Mouse (Mus musculus) heart, postnatal 0 days (tissue): Measurements from ENCODE around the gene Thy1. TPM values are rescaled to one million over a fixed set of nuclear protein-coding genes. Genes with fewer than 3 reads are reported as not detected.

Experiments
- ATAC-seq: fragments of 200-750 bp; cut with Nextera tagmentation; 2 replicates; pipeline ENCODE4 v1.8.0; 2017; ENCODE audit warnings: low read depth, moderate number of reproducible peaks, moderate library complexity; ENCODE audit not compliant: insufficient read depth
- DNase-seq: peaks from one replicate; pipeline ENCODE4 v3.0.0-alpha.2; 2016; ENCODE audit warnings: low spot score
- H3K27ac ChIP-seq: fragments of 300-500 bp; sonication (generic); 2 replicates; pipeline ENCODE4 v1.5.1; 2014; ENCODE audit warnings: low read depth, mild to moderate bottlenecking
- H3K27me3 ChIP-seq: fragments of 300-500 bp; sonication (generic); 2 replicates; pipeline ENCODE4 v1.6.1; 2014; ENCODE audit warnings: low read length, mixed read lengths; ENCODE audit not compliant: control insufficient read depth, insufficient read depth
- H3K36me3 ChIP-seq: fragments of 300-500 bp; sonication (generic); replicated peaks from 2 replicates; pipeline ENCODE4 v1.6.1; 2014; ENCODE audit warnings: low read length, mixed read lengths; ENCODE audit not compliant: control insufficient read depth, insufficient read depth
- H3K4me1 ChIP-seq: fragments of 300-500 bp; sonication (generic); 2 replicates; pipeline ENCODE4 v1.6.1; 2014; ENCODE audit warnings: antibody characterized with exemption; ENCODE audit not compliant: control insufficient read depth, insufficient read depth
- H3K4me2 ChIP-seq: fragments of 300-500 bp; sonication (generic); 2 replicates; pipeline ENCODE4 v1.6.1; 2014; ENCODE audit warnings: low read depth, mild to moderate bottlenecking, low read length, moderate library complexity
- H3K4me3 ChIP-seq: fragments of 300-500 bp; sonication (generic); 2 replicates; pipeline ENCODE4 v1.5.1; 2014; ENCODE audit warnings: low read depth, low read length
- H3K9ac ChIP-seq: fragments of 300-500 bp; sonication (generic); replicated peaks from 2 replicates; pipeline ENCODE4 v1.6.1; 2014; ENCODE audit warnings: low read depth, low read length, mixed read lengths
- H3K9me3 ChIP-seq: fragments of 300-500 bp; sonication (generic); replicated peaks from 2 replicates; pipeline ENCODE4 v1.6.1; 2016; ENCODE audit warnings: low read length; ENCODE audit not compliant: control insufficient read depth
- CTCF ChIP-seq: IDR thresholded peaks from 2 replicates; pipeline ENCODE4 v1.5.1; 2016; ENCODE audit warnings: antibody characterized with exemption, control low read depth, low read depth
- EP300 ChIP-seq: IDR thresholded peaks from 2 replicates; pipeline ENCODE4 v1.6.1; 2016; ENCODE audit warnings: antibody characterized with exemption, low read depth
- WGBS: fragments of 180-500 bp; shearing (Covaris S2); extraction: QIAGEN DNeasy Blood & Tissue Kit; methylation state at CpG from one replicate; pipeline ENCODE4 v1.1.7; 2014; 5-methylcytosine and 5-hydroxymethylcytosine counted together
- polyA plus RNA-seq: library from polyadenylated mRNA; unstranded; fragments of >200 nt; fragmentation: Nextera tagmentation; extraction: Ambion mirVana; gene quantifications from 2 replicates; pipeline ENCODE4 v1.2.1, GENCODE M21; 2015
- total RNA-seq: library from RNA; depleted of rRNA; stranded (reverse); fragments of >200 nt; gene quantifications from 2 replicates; pipeline ENCODE4 v1.2.3, GENCODE M21; 2014; ENCODE audit warnings: low replicate concordance

Gene Thy1
- total and polyA plus RNA-seq, 2 experiments from 2014 or later: 3.6 to 6.3 TPM

DNA sequence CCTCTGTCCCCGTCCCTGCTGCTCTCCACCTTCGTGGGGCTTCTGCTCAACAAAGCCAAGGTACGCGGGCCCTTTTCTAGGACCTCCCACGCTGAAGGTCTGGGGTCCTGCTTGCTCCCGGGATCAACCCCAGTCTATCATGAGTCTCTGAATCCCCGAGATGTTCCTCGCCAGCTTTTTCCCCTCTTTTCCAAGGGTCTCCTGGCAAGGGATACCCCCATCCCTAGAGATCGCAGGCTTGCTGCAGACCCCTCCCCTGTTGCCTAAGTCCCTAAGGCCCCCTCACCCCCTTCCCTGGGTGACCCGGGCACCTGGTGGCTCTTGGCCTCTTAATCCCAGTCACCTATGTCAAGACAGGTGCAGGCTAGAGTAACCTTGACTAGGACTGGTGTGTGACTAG is 42.1 kb downstream of the Thy1 start:
- peaks cover 59% of the 10 kb centered on the region for H3K4me1 ChIP-seq

DNA sequence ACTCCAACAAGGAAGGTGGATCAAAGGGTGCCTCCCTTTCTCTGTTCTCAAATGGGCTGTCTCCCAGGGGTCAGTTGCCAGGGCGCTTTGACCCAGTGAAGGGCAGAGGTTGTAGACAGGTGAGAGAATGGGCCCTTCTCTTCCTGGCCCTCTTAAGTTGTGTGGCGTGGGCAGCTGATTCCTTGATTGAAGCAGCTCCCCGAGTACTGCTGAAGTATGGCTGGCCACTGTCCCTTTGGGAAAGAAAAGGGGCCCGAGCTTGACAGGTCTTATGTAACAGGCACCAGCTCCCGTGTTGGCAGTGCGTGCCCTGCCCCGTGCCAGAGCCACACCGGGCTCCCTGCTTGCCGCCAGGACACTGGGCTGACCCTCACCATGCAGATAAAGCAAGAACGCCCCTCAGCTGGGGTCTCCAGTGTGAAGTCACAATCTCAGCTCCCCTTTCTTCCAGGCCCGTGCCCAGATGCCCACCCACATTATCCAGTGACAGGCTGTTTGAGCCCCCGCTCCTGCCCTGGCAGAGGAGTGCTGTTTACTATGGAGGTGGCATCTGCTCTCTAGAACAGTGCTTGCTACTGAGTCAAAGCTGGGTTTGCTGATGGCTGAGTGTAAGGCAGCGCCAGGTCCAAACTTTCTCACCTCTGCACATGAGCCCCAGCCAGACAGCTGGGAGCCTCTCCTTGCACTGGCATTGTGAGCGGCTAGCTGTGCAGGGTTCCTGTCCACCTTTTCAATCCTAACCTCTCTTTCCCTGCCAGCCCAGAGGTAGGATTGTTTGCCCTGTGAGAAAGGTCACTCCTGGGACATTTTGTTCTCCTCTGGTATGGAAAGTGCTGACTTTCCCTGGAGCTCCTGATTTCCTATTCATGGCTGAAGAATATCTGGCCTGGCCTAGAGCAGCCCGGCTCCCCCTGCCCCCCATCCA is 42.8 kb downstream of the Thy1 start:
- Histone ChIP-seq H3K4me1 (peaks cover 52% of the 10 kb centered on the region), H3K9ac (peak overlapping the region; percentile 96), H3K36me3 (peaks cover 14% of the 10 kb centered on the region), H3K4me3 (peak overlapping the region; percentile 79), H3K9me3 (no peaks in the 10 kb centered on the region), H3K4me2 (peak overlapping the region; percentile 95), H3K27ac (peak overlapping the region; percentile 97), H3K27me3 (no peaks in the 10 kb centered on the region)
- DNase-seq: no peak
- TF ChIP-seq EP300: peak; percentile 51
- no peak for TF ChIP-seq CTCF
- no peak for ATAC-seq
- WGBS: 28% methylated on average over 15 of the region's 15 CpGs

More for the DNA sequence above, 42.1 kb downstream of the Thy1 start:
- ATAC-seq (no peak), DNase-seq (no peak)
- H3K4me3 ChIP-seq: peak overlapping the region; percentile 79
- peak overlapping the region; percentile 97 for H3K27ac ChIP-seq
- peak overlapping the region; percentile 96 for H3K9ac ChIP-seq
- H3K4me2 ChIP-seq: peak overlapping the region; percentile 95
- no peaks in the 10 kb centered on the region for H3K27me3 ChIP-seq
- 2% methylated on average over 10 of the region's 10 CpGs for WGBS
- TF ChIP-seq CTCF (no peak), EP300 (no peak)
- H3K9me3 ChIP-seq: no peaks in the 10 kb centered on the region
- H3K36me3 ChIP-seq: peaks cover 8% of the 10 kb centered on the region; the same call in 1 of the 2 replicates

DNA sequence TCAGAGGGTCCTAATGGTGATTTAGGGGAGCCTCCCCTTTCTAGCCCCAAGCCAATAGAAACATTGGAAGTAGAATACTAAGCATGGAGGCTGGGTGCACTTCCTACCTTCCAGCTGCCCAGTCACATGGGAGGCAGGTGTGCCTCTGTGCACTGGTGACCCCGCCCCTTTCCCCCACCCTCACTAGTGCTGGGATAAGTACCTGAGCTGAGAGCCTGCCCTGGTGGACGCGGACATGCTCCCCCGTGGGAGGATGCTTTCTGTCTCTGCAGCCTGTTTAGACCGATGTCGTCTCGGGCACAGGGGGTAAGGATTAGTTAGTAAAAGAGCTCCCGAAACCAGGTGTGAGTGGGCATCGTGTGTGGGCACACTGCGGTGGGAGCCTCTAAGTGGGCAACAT is 43.8 kb downstream of the Thy1 start:
- DNase-seq: no peak
- H3K27me3 ChIP-seq: no peaks in the 10 kb centered on the region
- peak overlapping the region; percentile 96 for H3K9ac ChIP-seq
- H3K4me3 ChIP-seq: peak overlapping the region; percentile 79
- peak overlapping the region; percentile 97 for H3K27ac ChIP-seq
- ATAC-seq: no peak
- 37% methylated on average over 10 of the region's 10 CpGs for WGBS
- TF ChIP-seq CTCF (no peak), EP300 (no peak)
- no peaks in the 10 kb centered on the region for H3K9me3 ChIP-seq
- H3K4me2 ChIP-seq: peak overlapping the region; percentile 95
- peaks cover 43% of the 10 kb centered on the region for H3K4me1 ChIP-seq
- H3K36me3 ChIP-seq: peaks cover 24% of the 10 kb centered on the region

DNA sequence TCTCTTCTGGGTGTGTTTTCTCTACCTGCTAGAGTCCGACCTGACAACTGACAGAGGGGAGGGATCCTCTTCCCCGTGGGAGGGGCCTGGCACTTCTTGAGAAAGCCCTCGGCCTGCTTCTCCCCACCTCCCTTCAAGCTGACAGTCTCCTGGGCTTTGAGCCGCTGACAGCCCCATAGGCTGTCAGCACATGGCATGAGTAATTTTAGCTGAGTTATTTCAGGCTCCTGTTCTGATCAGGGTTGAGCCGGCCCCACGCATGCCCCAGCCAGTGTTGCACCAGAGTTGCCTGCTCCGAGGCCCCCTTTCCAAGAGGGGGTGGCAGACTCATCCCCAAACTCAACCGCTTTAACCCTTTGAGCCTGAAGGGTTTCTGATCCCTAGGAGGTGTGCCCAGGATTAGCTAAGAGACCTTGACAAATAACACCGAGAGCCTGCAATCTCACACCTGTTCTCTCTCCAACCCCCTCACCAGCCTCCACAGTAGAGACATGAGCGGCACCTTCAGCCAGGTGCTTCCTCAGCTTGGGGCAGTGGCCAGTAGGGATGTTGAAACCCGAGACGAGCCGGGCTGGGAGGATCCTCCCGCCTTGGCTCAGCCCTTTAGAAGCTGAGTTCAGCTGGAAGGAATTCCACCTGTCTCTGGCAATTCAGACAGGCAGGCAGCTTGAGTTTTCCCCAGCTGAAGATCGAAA is 44.7 kb downstream of the Thy1 start:
- WGBS: 9% methylated on average over 15 of the region's 15 CpGs
- peak; percentile 76 for ATAC-seq
- peak overlapping the region; percentile 79 for H3K4me3 ChIP-seq

DNA sequence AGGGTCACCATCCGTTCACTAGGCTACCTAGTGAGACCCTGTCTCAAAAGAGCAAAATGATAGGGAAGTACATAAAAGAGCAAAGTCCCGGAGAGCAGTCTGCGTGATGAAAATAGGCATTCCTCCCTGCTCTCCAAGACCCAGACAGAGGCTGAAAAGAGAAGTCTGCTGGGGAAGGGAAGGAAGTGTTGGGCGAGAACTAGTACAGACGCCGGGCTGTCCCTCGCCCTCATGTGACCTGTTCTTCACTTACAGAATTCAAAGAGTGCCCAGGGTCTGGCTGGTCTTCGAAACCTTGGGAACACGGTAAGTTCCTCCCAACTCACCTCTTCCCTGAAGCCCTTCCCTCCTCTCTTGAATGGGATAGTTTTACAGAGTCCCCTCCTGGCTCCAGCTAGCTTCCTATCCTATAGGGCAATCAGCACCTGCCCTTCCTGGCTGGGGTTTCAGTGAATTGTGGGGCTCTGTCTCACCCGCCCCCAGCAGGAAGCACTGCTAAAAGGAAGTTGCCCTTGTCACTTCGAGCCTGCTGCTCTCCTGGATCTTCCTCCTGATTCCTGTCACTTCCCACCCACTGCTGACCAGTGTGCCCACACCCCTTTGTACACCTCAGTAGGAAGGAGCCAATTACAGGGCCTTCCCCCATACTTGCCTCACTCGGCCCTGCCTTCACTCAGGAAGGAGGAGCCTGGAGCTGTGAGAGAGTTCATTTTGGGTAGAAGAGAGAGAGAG is 45.9 kb downstream of the Thy1 start:
- peak overlapping the region; percentile 97 for H3K27ac ChIP-seq
- TF ChIP-seq CTCF: no peak
- ATAC-seq (no peak), DNase-seq (no peak)
- no peak overlapping the region for H3K4me3 ChIP-seq
- H3K9me3 ChIP-seq: no peaks in the 10 kb centered on the region
- H3K36me3 ChIP-seq: peaks cover 44% of the 10 kb centered on the region
- 0 out of 2 replicates have a peak overlapping the region, but pooled peaks have one; percentile 12 for H3K9ac ChIP-seq
- H3K4me2 ChIP-seq: peak overlapping the region; percentile 95
- no peaks in the 10 kb centered on the region for H3K27me3 ChIP-seq
- 19% methylated on average over 12 of the region's 12 CpGs for WGBS
- H3K4me1 ChIP-seq: peaks cover 28% of the 10 kb centered on the region

More for the DNA sequence above, 44.7 kb downstream of the Thy1 start:
- Histone ChIP-seq H3K36me3 (peaks cover 33% of the 10 kb centered on the region), H3K4me2 (peak overlapping the region; percentile 95), H3K27ac (peak overlapping the region; percentile 97), H3K4me1 (peaks cover 37% of the 10 kb centered on the region), H3K27me3 (no peaks in the 10 kb centered on the region), H3K9ac (peak overlapping the region; percentile 96), H3K9me3 (no peaks in the 10 kb centered on the region)
- TF ChIP-seq CTCF (no peak), EP300 (peak; percentile 50; the same call in 1 of the 2 replicates)
- peak; percentile 93 for DNase-seq
